Mouse (Mus musculus) liver, postnatal 0 days (tissue): Measurements from ENCODE around the gene Nudt15.

Source experiments
- CTCF ChIP-seq: sonication (generic); IDR thresholded peaks from 2 replicates; pipeline ENCODE4 v1.5.1; 2016; ENCODE audit warnings: antibody characterized with exemption, low read depth
- EP300 ChIP-seq: IDR thresholded peaks from 2 replicates; pipeline ENCODE4 v1.6.1; 2016; ENCODE audit warnings: antibody characterized with exemption, low read depth, mild to moderate bottlenecking

GRCm38 (mm10) chr14:73473670-73474460 lies 74.2 kb downstream of the Nudt15 start:
- TF ChIP-seq CTCF = no peak
- no peak for TF ChIP-seq EP300
